Mouse (Mus musculus) ES-Bruce4 (cell line): ENCODE data around the gene Patj. TPM values are rescaled to one million over a fixed set of nuclear protein-coding genes. Genes with fewer than 3 reads are reported as not detected.

ENCODE experiments used
- H3K27ac ChIP-seq: 2 replicates; pipeline ENCODE4 v1.5.1; 2012; ENCODE audit warnings: low read length, inconsistent platforms; ENCODE audit not compliant: insufficient read depth
- H3K27me3 ChIP-seq: 2 replicates; pipeline ENCODE4 v1.6.1; 2012; ENCODE audit warnings: mild to moderate bottlenecking, low read length, inconsistent platforms; ENCODE audit not compliant: control insufficient read depth, poor library complexity, insufficient read depth, severe bottlenecking
- H3K36me3 ChIP-seq: 2 replicates; pipeline ENCODE4 v1.6.1; 2012; ENCODE audit warnings: inconsistent platforms, mild to moderate bottlenecking, low read length, moderate library complexity; ENCODE audit not compliant: control insufficient read depth, poor library complexity, insufficient read depth, severe bottlenecking
- H3K4me1 ChIP-seq: one replicate; pipeline ENCODE4 v1.8.1; 2011; ENCODE audit warnings: low read length; ENCODE audit not compliant: control insufficient read depth, insufficient read depth
- H3K4me3 ChIP-seq: 2 replicates; pipeline ENCODE4 v1.5.1; 2011; ENCODE audit warnings: low read depth, mild to moderate bottlenecking, low read length
- H3K9ac ChIP-seq: 2 replicates; pipeline ENCODE4 v1.6.1; 2012; ENCODE audit warnings: low read depth, mild to moderate bottlenecking, inconsistent platforms; ENCODE audit not compliant: poor library complexity, severe bottlenecking
- H3K9me3 ChIP-seq: replicated peaks from 2 replicates; pipeline ENCODE4 v1.6.1; 2012; ENCODE audit warnings: mild to moderate bottlenecking, low read length, inconsistent platforms; ENCODE audit not compliant: control insufficient read depth, poor library complexity, insufficient read depth, severe bottlenecking
- CTCF ChIP-seq: IDR thresholded peaks from one replicate; pipeline ENCODE4 v1.8.1; 2011; ENCODE audit warnings: low read depth, low read length
- EP300 ChIP-seq: IDR thresholded peaks from 2 replicates; pipeline ENCODE4 v1.6.1; 2011; ENCODE audit warnings: low read depth, low read length; ENCODE audit not compliant: insufficient read depth
- POLR2A ChIP-seq: IDR thresholded peaks from one replicate; pipeline ENCODE4 v1.8.1; 2011; ENCODE audit warnings: low read length; ENCODE audit not compliant: insufficient read depth
- polyA plus RNA-seq: library from polyadenylated mRNA; stranded (reverse); fragments of >200 nt; gene quantifications from 2 replicates; pipeline ENCODE4 v1.2.4, GENCODE M21; 2011; ENCODE audit warnings: low read depth; ENCODE audit not compliant: missing spikeins, insufficient read depth, insufficient read length

The Patj gene
- polyA plus RNA-seq, 1 experiment: 62.7 TPM

DNA sequence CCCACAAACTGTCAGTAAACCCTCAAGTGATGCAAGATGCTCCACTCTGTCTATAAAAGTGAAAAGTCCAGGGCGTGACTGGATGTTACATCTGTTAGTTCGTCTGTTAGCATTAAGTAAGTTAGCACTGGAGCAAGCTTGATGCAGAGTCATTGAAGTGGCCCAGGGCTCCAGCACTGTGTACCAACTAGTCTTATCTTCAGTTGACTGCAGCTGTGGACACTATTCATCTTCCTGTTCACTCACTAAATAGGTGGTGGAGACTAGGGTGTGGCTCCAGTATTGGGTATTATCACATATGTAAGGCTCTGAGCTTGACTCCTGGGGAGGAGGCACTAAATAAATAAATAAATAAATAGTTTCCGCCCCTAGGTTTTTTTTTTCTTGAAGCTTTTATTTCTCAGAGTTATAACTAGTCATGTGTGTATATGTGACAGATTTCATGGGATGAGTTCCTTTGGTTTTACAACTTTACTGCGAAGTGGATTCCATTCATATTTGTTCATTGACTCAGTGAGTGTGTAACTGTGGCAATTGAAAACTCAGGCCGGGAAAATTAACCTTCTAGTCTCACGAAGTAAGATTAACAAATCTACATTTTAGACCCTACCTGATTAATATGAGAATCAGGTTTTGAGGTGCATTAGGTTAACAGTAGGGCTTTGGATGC lies 168.7 kb downstream of the Patj start:
- Histone ChIP-seq H3K27ac (no peak overlapping the region), H3K9ac (no peak overlapping the region)

DNA sequence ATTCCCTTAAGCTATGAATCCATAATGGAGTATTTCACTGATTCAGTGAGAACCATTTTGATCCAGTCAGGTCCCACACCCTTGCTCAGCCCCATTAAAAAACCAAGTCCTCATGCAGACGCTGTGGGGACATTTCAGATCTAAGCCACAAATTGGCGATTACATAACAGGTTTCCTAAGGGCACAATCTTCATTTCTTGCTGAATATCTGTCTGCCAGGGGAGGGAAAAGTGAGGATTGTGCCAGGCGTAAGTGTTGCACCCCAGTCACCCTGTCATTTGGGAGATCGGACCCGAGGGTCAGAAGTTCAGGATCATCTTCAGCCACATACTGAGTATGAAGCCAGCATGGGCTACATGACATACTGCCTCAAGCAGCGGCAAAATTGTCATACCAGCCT lies 171.2 kb downstream of the Patj start:
- H3K36me3 ChIP-seq: no peaks in the 10 kb centered on the region
- no peaks in the 10 kb centered on the region for H3K9me3 ChIP-seq
- H3K27me3 ChIP-seq: no peaks in the 10 kb centered on the region
- H3K4me1 ChIP-seq: no peaks in the 10 kb centered on the region
- no peak overlapping the region for H3K27ac ChIP-seq
- TF ChIP-seq CTCF (no peak), POLR2A (no peak), EP300 (no peak)
- H3K9ac ChIP-seq: no peak overlapping the region
- H3K4me3 ChIP-seq: no peak overlapping the region

More for the DNA sequence above, 168.7 kb downstream of the Patj start:
- H3K4me1 ChIP-seq: no peaks in the 10 kb centered on the region
- TF ChIP-seq CTCF (no peak), EP300 (no peak), POLR2A (no peak)
- H3K27me3 ChIP-seq: no peaks in the 10 kb centered on the region
- H3K36me3 ChIP-seq: no peaks in the 10 kb centered on the region
- H3K4me3 ChIP-seq: no peak overlapping the region
- H3K9me3 ChIP-seq: no peaks in the 10 kb centered on the region

DNA sequence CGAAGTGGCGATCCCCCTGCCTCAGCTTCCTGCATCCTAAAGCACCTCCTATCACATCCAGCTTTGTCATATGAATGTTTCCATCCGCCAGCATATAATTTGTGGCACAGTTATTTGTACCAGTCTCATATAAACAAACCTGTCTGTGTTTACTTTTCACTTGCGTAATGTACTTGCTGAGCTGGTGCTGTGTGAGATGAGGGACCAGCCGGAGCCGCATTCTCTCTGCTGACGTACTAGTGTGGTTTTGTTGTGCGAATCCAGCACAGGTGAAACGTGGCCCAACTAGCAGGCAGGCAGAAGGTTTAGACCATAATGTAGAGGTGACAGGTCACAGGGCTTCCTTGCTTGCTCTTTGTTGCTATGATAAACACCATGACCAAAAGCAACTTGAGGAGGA lies 171.9 kb downstream of the Patj start:
- Histone ChIP-seq H3K4me3 (no peak overlapping the region), H3K27ac (no peak overlapping the region), H3K9ac (no peak overlapping the region), H3K4me1 (no peaks in the 10 kb centered on the region), H3K36me3 (no peaks in the 10 kb centered on the region), H3K27me3 (no peaks in the 10 kb centered on the region), H3K9me3 (no peaks in the 10 kb centered on the region)
- TF ChIP-seq POLR2A (no peak), EP300 (no peak), CTCF (no peak)

DNA sequence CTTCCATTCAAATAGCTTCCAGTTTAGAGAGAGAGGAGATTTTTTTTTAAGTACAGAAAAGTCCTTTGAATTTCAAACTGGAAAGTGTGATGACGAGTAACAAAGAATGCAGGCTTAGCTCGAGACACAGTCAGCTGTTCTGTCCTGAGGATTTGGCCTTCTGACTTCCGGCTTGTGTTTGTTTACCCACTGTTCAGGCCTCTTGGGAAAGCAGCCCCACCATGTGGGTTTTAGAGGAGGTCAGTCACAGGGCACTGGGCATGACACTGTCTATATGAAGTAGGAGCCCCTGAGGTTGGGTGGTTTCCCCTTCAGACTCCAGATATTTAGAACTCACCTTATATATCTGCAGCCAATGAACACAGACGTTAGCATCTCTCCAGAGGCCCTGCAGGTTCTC lies 174.3 kb downstream of the Patj start:
- TF ChIP-seq CTCF (no peak), POLR2A (no peak), EP300 (no peak)
- no peak overlapping the region for H3K9ac ChIP-seq
- no peak overlapping the region for H3K27ac ChIP-seq
- no peaks in the 10 kb centered on the region for H3K27me3 ChIP-seq
- no peaks in the 10 kb centered on the region for H3K9me3 ChIP-seq
- H3K36me3 ChIP-seq: no peaks in the 10 kb centered on the region
- no peak overlapping the region for H3K4me3 ChIP-seq
- no peaks in the 10 kb centered on the region for H3K4me1 ChIP-seq

DNA sequence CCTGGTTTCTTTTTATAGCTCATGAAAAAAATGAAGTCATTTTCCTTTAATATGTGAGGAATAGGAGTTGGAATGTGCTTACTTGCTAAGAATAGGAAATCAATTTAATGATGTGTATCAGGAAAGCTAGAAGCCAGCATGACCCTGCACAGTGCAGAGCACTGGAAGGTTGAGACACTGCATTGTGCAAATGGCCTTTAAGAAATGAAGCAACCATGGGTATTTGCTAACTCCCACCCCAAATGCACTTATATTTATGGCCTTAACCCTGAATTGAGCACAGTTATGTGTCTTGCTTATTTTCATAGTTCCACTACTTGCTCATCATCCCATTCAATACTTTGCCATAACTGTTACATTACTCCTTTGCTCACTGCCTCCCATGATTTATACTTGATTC lies 181.7 kb downstream of the Patj start:
- H3K4me3 ChIP-seq: no peak overlapping the region
- H3K27me3 ChIP-seq: no peaks in the 10 kb centered on the region
- H3K9me3 ChIP-seq: no peaks in the 10 kb centered on the region
- TF ChIP-seq CTCF (no peak), POLR2A (no peak), EP300 (no peak)
- no peaks in the 10 kb centered on the region for H3K4me1 ChIP-seq
- H3K36me3 ChIP-seq: no peaks in the 10 kb centered on the region
- H3K27ac ChIP-seq: no peak overlapping the region
- no peak overlapping the region for H3K9ac ChIP-seq

DNA sequence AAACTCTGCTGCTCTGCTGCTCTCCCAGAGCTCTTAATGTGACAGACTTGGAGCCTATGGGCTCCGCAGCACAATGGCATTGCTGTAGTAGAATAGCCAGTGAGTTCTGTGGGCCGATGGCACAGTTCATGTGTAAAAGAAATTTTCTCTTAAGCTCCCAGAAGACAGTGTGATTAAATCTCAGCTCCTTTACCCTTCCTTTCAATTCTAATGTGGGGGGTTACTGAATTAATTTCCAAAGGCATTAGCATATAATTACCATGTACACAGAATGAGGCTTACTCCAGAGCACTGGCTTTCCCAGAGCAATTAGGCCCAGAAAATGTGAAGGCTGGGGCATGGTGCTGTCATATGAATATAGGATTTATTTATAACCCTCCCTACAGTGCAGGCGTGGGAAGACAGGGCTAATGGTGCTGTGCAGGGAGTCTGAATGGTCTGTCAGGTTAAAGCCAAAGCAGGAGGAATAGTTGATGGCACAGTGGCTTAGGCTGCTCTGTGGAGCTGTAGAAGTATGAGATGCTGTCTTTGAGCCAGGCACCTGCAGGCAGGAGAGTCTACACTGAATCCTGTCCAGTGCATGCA lies 182.5 kb downstream of the Patj start:
- Histone ChIP-seq H3K4me3 (no peak overlapping the region), H3K9me3 (no peaks in the 10 kb centered on the region), H3K4me1 (no peaks in the 10 kb centered on the region), H3K27me3 (no peaks in the 10 kb centered on the region), H3K9ac (no peak overlapping the region), H3K36me3 (no peaks in the 10 kb centered on the region), H3K27ac (no peak overlapping the region)
- TF ChIP-seq POLR2A (no peak), CTCF (no peak), EP300 (no peak)
